Mouse (Mus musculus) cerebellum, adult 9-11 months (tissue): ENCODE measurements around the gene Atrnl1.

ENCODE experiments used
- DNase-seq: peaks from one replicate; pipeline ENCODE4 v3.0.0; 2022

Atrnl1 gene

GRCm38 (mm10) chr19:57931626-57932025 lies 320.8 kb downstream of the Atrnl1 start:
- DNase-seq = no peak

GRCm38 (mm10) chr19:57936865-57937264 lies 326.0 kb downstream of the Atrnl1 start:
- DNase-seq = no peak

- no peak for DNase-seq
Measured at GRCm38 (mm10) chr19:57939166-57939565, 328.3 kb downstream of the Atrnl1 start.

- DNase-seq = no peak
Measured at GRCm38 (mm10) chr19:57941529-57941928, 330.7 kb downstream of the Atrnl1 start.

GRCm38 (mm10) chr19:57942281-57942680 lies 331.4 kb downstream of the Atrnl1 start:
- DNase-seq = no peak

GRCm38 (mm10) chr19:57943308-57943707 lies 332.5 kb downstream of the Atrnl1 start:
- DNase-seq = no peak

GRCm38 (mm10) chr19:57944680-57945079 lies 333.8 kb downstream of the Atrnl1 start:
- no peak for DNase-seq

DNA sequence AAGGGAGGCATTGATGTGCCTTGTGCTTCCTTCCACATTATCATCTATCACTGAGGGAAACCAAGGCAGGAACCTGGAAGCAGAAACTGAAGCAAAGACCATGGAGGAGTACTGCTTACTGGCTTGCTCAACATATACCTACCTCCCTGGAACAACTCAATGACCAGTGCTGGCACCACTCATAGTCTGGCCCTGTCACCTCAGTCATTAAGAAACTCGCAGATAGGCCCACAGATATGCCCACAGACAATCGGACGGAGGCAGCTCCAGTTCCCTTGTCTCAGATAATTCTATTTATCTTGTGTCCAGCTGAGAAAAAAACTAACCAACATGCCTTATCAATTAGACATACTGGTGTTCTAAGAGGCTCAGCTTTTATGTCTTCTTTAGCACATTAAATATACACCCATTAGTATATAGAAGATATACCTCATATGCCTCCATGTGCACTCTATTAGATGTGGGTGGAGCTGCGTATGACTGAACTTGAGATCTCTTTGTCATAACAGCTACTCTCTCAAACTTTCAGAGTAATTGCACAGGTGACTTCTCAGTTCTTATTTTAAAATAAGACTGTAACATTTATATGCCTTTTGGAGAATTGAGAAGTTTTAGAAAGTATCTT lies 334.9 kb downstream of the Atrnl1 start:
- no peak for DNase-seq

GRCm38 (mm10) chr19:57948489-57948888 lies 337.7 kb downstream of the Atrnl1 start:
- no peak for DNase-seq

DNA sequence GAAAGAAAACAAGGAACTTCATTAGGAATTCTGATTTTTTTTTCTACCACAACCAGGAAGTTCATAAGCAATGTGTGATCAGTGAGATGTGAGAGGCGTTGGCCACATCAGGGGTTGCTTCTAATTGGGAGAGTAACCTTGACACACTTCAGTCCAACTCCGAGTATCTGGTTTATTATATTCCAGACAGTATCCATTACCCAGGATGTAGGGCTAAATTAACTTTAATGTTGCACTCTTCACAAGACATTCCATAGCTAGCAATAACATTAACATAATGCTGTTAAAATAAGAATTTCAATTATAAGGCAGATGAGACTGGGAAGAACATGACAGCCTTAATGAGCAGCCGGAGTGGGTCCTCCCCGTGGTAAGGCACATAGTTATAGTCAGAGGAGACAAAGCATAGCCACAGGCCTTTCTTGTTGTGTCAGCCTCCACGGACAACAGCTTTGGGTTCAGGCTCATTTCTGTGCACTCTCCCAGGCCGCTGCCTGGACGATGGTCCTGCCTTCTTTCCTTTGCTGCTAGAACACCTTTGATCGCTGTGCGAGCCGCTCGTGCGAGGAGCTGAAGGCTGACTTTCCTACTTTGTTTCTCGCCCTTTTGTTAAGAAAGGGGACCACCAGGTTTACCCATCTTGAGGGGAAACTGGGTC lies 338.6 kb downstream of the Atrnl1 start:
- DNase-seq = no peak

- no peak for DNase-seq
Measured at GRCm38 (mm10) chr19:57954131-57954530, 343.3 kb downstream of the Atrnl1 start.

GRCm38 (mm10) chr19:57956459-57956858 lies 345.6 kb downstream of the Atrnl1 start:
- DNase-seq = no peak

GRCm38 (mm10) chr19:57957363-57957762 lies 346.5 kb downstream of the Atrnl1 start:
- no peak for DNase-seq

GRCm38 (mm10) chr19:57958154-57958553 lies 347.3 kb downstream of the Atrnl1 start:
- DNase-seq = no peak

DNA sequence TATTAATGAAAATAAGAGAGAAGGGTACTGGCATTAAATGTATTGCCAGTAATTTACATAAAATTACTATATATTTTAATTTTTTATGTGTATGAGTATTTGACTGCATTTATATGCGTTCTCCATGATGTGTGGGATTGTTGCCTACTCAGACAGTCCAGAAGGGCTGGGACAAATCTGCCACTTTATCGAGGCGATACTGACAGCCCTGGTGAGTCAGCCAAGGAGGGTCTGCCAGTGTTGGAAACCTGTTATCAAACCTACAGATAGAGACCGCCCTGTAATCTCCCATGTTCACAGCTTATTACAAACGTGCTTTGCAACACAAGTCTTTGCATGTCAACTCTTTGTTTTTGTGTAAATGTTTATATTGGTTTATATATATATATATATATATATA lies 347.9 kb downstream of the Atrnl1 start:
- DNase-seq = no peak

- no peak for DNase-seq
Measured at GRCm38 (mm10) chr19:57961321-57961720, 350.5 kb downstream of the Atrnl1 start.

- no peak for DNase-seq
Measured at GRCm38 (mm10) chr19:57961738-57962640, 351.2 kb downstream of the Atrnl1 start.

- no peak for DNase-seq
Measured at GRCm38 (mm10) chr19:57963874-57964273, 353.0 kb downstream of the Atrnl1 start.

DNA sequence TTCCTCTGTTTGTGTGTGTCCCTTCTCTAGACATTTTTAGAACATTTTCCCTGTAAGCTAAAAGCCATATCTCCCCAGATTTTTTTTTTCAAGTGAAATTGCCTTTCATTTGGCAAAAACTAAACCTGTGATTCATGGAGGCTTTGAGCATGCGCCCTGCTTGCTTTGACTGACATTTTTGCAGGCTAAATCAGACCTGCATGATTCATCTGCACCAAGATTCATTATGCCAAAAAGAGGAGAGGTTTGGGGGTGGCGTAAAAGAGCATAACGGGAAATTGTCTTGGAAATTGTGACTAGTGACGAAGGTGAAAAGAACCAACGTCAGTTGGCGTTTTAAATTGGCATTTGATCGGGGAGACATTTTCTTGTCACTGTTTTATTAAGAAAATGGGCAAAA lies 358.9 kb downstream of the Atrnl1 start:
- DNase-seq = no peak

DNA sequence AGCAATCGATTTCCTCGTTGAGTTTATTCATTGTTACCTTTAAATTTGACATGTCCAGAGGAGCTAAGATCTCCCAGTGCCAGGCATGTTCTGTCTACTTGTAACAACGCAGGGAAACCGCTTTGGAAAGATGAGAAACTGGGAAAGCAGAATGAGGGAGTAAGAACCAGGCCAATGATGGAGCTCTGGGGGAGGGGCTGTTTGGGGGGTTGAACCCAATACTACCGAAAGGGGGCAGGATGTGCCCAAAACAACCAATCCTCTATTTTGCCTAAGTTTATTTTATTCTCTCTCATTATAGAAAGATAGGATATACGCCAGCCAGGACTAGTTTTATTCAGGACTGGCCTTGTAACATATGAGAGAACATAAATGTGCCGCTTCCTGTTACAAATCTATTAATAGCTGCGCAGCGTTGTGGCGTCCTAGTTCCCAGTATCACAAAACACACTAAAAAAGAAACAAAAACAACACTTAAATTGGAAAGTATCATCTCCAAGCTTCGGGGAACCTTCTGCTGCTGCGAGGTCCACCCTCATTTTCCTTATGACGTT lies 359.6 kb downstream of the Atrnl1 start:
- no peak for DNase-seq

GRCm38 (mm10) chr19:57975201-57975600 lies 364.4 kb downstream of the Atrnl1 start:
- no peak for DNase-seq

GRCm38 (mm10) chr19:57985918-57986900 lies 375.4 kb downstream of the Atrnl1 start:
- DNase-seq = no peak
